Comparison of ENCODE assay signal across 8 mouse cellular contexts in genomic region chr12:80894973-80895570, GRCm38 (mm10). TPM values are rescaled to one million over a fixed set of nuclear protein-coding genes. Genes with fewer than 3 reads are reported as not detected.
A peak's percentile ranks its signal among the peaks of the same experiment; 100 is the strongest.
DNase-seq lines count a peak whose midpoint lies in the region; ATAC-seq and TF ChIP-seq lines count a peak whose summit lies in the region.

No protein-coding gene starts in this region.

- WGBS in hindbrain, embryonic 13.5 days = 10% methylated on average over 19 of the region's 19 CpGs
- WGBS in lung, postnatal 0 days = 17% methylated on average over 19 of the region's 19 CpGs

- DNase-seq in T-cell, adult 2 months (ENCODE audit: low spot score) = peak; percentile 67
- DNase-seq in cerebellum, adult 9-11 months = peak; percentile 83
- DNase-seq in frontal cortex, postnatal 10 days (ENCODE audit: low spot score in 2 of 2) = peak; percentile 23 to 58
- peak; percentile 69 to 77 for DNase-seq in layer of hippocampus, postnatal 10 days (ENCODE audit: low spot score in 2 of 2)
- DNase-seq in lung, postnatal 0 days (ENCODE audit: low spot score) = peak; percentile 92
- peak; percentile 61 for DNase-seq in retina, adult 2 months (ENCODE audit: low read depth, low spot score)
- peak; percentile 58 to 68 for DNase-seq in thymus, postnatal 36 days

- ATAC-seq in hindbrain, embryonic 13.5 days (ENCODE audit: low FRiP score) = peak; percentile 86
- ATAC-seq in lung, postnatal 0 days = peak; percentile 91

- peaks cover 4% of the 10 kb centered on the region for H3K4me1 ChIP-seq in hindbrain, embryonic 13.5 days (replicated peaks)
- no peaks in the 10 kb centered on the region for H3K4me1 ChIP-seq in lung, postnatal 0 days (ENCODE audit: insufficient read depth, low read depth, low read length)

- peak; percentile 99 for TF ChIP-seq CTCF in lung, postnatal 0 days (IDR thresholded peaks at IDR 0.05)

- peak overlapping the region; percentile 32; the same call in 1 of the 2 replicates for H3K27ac ChIP-seq in hindbrain, embryonic 13.5 days
- no peak overlapping the region for H3K27ac ChIP-seq in lung, postnatal 0 days (ENCODE audit: low read length)

- H3K9me3 ChIP-seq in hindbrain, embryonic 13.5 days = no peaks in the 10 kb centered on the region
- H3K9me3 ChIP-seq in lung, postnatal 0 days (ENCODE audit: low read length) = no peaks in the 10 kb centered on the region

- H3K4me3 ChIP-seq in hindbrain, embryonic 13.5 days = peak overlapping the region; percentile 11
- no peak overlapping the region for H3K4me3 ChIP-seq in lung, postnatal 0 days (ENCODE audit: low read depth, low read length)

- peak overlapping the region; percentile 47 for H3K4me2 ChIP-seq in hindbrain, embryonic 13.5 days
- H3K4me2 ChIP-seq in lung, postnatal 0 days (replicated peaks; ENCODE audit: low read depth, low read length) = no peak overlapping the region; the same call in 1 of the 2 replicates

- peak overlapping the region; percentile 51 for H3K9ac ChIP-seq in hindbrain, embryonic 13.5 days
- no peak overlapping the region for H3K9ac ChIP-seq in lung, postnatal 0 days (replicated peaks; ENCODE audit: low read depth)

- H3K27me3 ChIP-seq in hindbrain, embryonic 13.5 days = no peaks in the 10 kb centered on the region; the same call in 1 of the 2 replicates
- H3K27me3 ChIP-seq in lung, postnatal 0 days (replicated peaks; ENCODE audit: insufficient read depth, low read length) = no peaks in the 10 kb centered on the region

- TF ChIP-seq EP300 in lung, postnatal 0 days (IDR thresholded peaks at IDR 0.05) = no peak

- no peaks in the 10 kb centered on the region for H3K36me3 ChIP-seq in hindbrain, embryonic 13.5 days
- no peaks in the 10 kb centered on the region for H3K36me3 ChIP-seq in lung, postnatal 0 days (ENCODE audit: insufficient read depth, low read length)

RNA-seq across cellular contexts. Expression of gene Srsf5, which starts 50.2 kb away (rescaled TPM):
- 479 and 495 TPM in 2 replicates for polyA plus RNA-seq in hindbrain, embryonic 13.5 days (2015; fragmentation: Nextera tagmentation; extraction: Ambion mirVana)
- 100 to 1,000 TPM; 399 to 525 TPM for total RNA-seq in layer of hippocampus, postnatal 10 days (2021)
- 442 and 529 TPM in 2 replicates for polyA plus RNA-seq in lung, postnatal 0 days (2015; fragmentation: Nextera tagmentation; extraction: Ambion mirVana)

Comparison
In these comparisons a context has a peak if more than half of its experiments do, and no peak if none do; other contexts are left out.
1. DNase-seq: peak in every context shown above with its lines; median percentile 92 in lung, postnatal 0 days; 83 in cerebellum, adult 9-11 months; 73 in layer of hippocampus, postnatal 10 days; 67 in T-cell, adult 2 months; 63 in thymus, postnatal 36 days; 61 in retina, adult 2 months; 40 in frontal cortex, postnatal 10 days.